Mouse (Mus musculus): ENCODE data around the gene Fbxw10.

The Fbxw10 gene

DNA sequence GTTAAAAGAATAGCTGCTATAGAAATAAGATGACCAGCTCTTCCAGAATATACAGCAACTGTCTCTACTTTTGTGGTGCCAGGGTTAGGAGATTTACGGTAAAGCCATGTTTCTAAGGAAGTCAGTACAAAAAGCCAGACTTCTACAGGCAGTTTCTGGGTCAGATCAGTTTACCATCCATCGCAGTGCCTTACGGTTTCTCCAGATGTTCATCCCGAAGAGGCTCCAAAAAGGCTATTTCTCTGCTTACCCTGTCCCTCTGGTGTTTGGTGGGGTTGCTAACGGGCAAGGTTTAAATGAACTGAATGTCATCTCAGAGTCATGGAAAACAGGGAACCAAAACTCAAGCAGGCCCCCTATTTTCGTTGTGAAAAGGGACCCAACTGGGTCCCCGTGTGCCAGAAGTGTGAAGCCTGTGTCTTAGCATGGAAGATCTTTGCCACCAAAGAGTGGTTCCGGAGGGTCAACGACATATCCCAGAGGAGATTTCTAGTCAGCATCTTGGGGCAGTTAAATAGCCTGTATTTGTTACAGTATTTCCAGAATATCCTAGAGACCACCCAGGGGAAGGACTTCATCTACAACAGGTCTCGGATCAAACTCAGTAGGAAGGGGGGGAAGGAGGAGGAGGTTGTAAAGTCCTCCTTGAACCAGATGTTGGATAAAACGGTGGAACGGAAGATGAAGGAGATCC, at the start of gene Fbxw10:
Gene Fbxw10 (plus strand): TSS at position 109 of the 694 bp plus-strand sequence.
- peak in 1 of 2 experiments; percentile 63 for DNase-seq (ENCODE audit: inconsistent age in 2 of 2, low spot score in 1 of 2)

DNA sequence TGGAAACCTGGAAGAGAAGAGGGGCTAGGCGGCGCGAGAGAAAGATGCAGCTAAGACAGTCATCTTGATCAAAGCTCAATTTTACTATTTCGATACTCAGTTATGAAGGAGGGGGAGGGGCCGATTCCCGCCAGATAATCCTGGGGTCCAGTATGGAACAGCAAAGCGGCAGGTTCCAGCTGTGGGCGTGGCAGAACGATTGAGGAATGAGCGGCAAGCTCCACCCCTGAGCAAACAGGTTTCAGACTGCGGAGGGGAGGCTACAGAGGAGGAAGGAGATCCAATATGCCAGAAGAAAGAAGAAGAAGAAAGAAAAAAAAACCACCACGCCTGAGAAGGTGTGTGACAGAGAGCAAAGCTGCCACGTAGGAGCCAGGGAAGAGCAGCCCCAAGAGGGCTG, 42.8 kb upstream of the Fbxw10 start:
- no peak for DNase-seq (ENCODE audit: inconsistent age in 2 of 2, low spot score in 1 of 2)

DNA sequence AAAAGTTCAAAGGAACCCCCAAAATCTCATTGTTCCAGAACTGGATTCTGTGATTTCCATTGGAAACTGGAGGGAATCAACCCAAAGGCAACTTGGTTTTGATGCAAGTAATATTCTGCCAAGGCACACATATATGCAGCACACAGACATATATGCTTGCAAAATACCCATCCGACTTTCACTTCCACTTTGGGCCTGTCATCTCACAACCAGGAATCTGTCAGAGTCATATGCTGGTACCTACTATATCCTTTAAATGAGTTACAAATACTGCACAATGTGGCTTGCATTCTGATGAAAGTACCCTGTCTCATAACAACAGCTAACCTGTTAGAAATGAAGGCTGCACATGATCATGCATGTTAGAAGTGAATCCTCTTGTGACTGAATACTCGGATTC, 38.9 kb upstream of the Fbxw10 start:
- no peak for DNase-seq (ENCODE audit: inconsistent age in 2 of 2, low spot score in 1 of 2)

DNA sequence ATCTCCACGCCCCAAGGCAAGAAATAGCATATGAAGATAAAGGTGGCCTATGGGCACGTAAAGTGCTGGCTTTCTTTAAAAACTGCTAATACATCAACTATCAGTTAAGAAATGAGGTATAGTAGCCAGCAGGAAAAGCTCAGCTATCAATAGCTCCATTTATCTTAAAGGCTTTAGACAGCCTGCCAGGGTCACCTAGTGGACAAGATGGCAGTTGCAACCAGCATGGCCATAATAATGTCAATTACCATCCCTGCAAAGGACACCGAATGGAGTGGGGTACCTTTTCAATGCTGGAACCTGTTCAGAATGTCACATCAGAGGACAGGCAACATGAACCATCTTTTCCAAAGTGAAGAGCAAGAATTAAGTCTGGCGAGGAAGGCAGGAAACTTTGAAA, 37.7 kb upstream of the Fbxw10 start:
- peak in 1 of 2 experiments; percentile 38 for DNase-seq (ENCODE audit: inconsistent age in 2 of 2, low spot score in 1 of 2)

DNA sequence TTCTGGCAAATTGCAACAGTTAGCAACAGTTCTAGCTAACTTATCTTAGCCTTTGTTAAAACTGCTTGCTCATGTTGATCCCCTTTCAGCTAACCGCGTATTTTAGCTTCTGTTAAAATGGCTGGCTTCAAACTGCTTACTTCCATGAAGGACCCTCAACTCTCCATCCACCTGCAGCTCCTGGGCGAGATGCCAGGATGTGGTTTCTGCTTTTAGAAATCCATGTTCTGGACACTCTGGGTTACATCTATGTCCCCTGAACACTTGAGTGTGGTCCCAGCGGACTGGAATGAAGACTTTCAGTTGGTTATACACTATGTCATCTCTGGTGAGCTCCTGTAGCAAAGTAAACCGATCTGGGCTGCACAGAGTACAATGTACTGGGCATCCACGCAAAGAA, 34.6 kb upstream of the Fbxw10 start:
- DNase-seq (ENCODE audit: inconsistent age in 2 of 2, low spot score in 1 of 2), result no peak

DNA sequence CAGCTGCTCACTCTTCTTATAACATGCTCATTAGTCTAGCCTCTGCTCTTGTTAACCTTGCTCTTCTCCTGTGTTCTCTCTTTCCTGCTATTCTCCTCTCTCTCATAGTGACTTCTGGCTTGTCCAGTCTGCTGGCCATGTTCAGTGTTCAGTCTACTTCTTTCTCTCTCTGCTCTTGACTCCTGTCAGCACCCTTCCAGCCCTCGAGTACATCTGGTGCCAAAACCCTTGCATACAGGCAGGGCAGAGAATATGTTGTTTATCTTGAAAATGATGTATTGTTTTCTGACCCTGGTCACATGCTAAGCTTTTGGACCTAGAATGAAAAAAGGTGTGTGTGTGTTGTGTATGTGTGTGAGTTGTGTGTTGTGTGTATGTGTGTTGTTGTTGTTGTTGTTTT, 33.4 kb upstream of the Fbxw10 start:
- no peak for DNase-seq (ENCODE audit: inconsistent age in 2 of 2, low spot score in 1 of 2)

DNA sequence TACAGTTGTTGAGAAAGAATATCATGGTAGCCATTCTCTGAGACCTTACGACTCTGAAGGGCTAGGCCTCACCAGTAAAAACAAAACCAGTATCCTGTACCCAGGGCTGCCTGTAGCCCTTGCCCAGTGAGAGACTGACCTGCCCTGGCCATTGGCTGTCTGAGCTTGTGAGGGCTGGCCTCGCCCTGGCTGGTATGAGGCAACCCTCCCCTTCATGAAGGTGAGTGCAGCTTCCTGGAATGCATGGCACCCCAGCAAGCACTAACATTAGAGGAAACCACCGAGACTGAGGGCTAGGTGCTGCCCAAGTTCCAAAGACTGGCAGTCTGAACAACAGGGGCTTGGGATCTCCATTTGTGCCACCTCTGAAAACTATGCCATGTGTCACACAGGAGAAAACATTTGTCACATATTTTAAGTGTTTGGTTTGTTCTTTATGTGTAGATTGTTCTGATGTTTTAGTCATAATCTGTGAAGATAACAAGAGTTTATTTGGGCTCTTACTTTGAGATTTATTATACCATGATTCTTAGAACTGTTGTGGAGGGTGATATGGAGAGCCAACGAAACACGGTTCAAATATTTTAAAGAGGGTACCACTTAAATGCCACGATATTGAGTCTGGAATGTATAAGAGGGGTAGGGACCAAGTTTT, 32.8 kb upstream of the Fbxw10 start:
- no peak for DNase-seq (ENCODE audit: inconsistent age in 2 of 2, low spot score in 1 of 2)

DNA sequence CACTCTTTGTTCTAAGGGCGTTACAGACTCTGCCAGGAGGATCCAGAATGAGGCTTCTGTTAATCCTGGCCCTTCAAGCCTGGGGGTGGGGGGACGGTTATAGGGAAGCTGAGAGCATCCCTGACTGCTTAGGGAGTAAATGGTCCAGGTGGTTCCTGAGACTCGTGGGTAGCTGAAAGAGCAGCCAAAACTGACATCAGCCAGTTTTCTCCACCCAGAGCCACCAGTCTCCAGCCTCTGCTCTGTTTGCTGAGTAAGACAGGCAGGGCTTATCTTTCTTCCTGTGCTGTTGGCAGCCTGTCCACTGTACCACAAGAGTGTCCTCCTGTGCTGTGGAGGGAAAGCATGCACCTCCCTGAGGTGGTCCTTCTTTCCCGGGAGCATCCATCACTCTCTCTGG, 32.2 kb upstream of the Fbxw10 start:
- DNase-seq (ENCODE audit: inconsistent age in 2 of 2, low spot score in 1 of 2), result no peak

DNA sequence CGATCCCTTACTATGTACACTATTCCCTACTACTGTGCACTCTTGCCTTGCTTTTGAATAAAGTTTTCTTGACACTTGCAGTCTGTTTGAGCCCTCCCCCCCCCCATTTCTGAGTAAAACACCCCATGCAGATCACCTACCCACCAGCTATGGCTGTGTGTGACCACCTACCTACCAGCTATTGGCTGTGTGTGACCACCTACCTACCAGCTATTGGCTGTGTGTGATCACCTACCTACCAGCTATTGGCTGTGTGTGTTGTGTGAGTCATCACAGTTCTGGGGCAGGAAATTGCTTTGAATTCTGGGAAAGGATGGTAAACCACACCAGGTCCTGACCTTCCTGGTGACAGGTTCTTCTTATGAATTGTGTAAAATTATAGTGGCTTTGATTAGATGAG, 31.4 kb upstream of the Fbxw10 start:
- no peak for DNase-seq (ENCODE audit: inconsistent age in 2 of 2, low spot score in 1 of 2)

DNA sequence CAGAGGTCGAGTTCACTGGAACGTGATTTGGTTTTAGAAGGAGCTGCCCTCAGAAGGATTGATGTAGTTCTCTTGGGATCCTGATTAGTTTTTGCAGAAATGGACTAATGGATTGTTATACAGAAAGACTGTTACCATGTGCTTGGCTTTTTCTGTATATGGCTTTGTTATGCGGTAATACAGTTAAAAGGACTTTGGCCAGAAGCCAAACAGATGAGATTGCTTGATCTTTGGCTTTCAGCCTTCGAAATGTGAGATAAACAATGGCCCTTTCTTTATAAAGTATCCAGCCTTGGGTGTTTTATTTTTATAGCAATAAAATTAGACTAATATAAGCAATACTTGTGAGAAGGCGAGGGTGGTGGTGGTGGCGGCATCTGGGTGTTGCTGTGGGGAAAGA, 30.3 kb upstream of the Fbxw10 start:
- no peak for DNase-seq (ENCODE audit: inconsistent age in 2 of 2, low spot score in 1 of 2)

DNA sequence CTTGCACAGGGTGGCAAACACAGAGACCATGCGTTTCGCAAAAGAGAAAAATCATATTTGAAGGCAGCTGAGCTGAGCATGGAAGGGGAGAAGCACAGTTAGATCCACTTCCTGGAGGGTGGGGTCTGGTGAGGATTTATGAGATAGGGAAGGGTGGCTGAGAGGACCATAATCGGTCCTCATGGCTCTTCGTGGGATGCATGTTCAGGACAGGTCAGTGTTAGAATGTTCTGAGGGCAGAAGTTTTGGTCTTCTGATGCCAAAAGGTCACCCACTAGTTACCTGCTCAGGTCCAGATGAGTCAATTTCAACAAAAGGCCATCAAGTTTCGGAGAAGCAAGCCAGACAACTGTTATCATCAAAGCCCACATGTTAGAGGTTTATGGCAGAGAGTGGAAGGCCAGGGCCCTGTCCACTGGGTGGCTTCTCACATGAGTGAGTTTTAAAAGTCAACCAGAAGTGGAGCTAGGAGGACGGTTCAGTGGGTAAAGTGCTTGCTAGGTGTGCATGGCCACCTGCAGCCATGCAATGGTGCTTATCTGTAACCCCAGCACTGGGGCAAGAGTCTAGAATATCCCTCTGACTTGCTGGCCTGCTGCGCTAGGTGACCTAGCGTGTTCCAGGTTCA, 27.7 kb upstream of the Fbxw10 start:
- DNase-seq (ENCODE audit: inconsistent age in 2 of 2, low spot score in 1 of 2), result no peak

DNA sequence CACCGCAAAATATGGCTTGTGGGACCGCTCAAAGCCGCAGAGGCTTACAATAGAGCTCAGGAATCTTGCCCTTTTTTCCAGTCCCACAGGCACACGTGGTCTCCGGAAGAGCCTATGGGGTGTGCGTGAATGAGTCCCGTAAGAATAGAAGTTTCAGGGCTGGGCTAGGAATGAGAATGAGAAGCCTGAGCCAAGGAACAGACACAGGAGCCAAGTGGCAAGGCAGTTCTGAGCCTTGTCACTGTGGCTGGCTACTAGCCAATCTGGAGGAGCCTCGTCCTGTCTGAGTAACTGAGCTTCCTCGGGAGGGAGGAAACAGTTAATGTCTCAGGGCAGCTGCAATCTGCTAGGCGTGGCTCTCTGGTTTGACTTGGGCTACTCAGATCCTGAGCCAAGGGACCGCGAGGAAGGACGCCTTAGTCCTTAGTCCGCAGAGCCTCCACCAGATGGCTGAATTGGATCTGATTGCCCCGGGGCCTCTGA, 26.8 kb upstream of the Fbxw10 start, which contains the start of gene Trim16:
Gene Trim16 (plus strand): TSS at position 173 of the 483 bp plus-strand sequence.
- peak; percentile 64 to 89 for DNase-seq (ENCODE audit: inconsistent age in 2 of 2, low spot score in 1 of 2)

DNA sequence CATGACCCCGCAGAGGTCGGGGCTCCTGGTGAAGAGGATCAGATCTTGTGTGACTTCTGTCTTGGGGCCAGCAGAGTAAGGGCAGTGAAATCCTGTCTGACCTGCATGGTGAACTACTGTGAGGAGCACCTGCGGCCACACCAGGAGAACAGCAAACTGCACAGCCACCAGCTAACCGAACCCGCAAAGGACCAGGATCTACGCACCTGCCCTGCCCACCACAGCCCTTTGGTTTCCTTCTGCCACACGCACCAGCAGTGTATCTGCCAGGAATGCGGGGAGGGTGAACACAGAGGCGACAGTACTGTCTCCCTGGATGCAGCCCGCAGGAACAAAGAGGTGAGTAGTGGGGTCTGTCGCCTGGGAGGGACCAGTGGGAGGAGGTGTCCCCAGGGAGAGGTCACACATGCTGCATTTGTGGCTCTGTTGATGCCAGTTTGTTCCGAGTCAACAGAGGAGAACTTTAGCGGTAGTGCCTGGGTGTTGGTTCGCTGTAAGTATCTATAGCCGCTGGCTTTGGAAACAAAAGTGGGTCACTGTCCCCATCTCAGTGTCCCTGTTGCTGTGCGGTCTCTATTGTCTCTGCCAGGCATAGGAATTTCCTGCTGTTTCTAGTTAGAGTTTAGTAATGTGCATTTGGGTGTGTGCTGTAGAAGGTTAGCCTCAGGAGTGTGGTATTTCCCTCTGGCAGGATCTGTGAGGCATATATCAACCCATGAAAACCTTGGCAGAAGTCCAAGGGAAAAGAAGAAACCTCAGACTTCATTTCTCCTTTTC, 26.0 kb upstream of the Fbxw10 start:
- peak; percentile 21 to 76 for DNase-seq (ENCODE audit: inconsistent age in 2 of 2, low spot score in 1 of 2)

DNA sequence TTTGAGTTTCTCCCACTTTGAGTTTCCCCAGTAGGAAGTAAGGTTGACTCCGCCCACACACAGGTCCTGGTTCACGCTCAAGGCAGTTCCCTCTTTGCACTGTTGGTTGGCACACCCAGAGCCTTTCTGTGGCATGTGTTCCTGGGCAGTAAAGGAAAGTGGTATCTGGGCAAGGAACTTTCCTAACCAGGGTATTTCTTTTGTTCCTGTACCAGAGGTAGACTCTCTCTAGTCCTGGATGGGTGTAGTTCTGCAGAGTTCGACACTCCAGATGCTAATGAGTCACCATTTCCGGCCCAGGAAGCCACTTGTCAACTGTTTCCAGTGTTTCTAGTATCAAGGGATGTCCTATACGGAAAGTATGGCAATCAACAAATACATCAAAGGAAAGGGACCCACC, 25.0 kb upstream of the Fbxw10 start:
- DNase-seq (ENCODE audit: inconsistent age in 2 of 2, low spot score in 1 of 2), result peak; percentile 26 to 61

DNA sequence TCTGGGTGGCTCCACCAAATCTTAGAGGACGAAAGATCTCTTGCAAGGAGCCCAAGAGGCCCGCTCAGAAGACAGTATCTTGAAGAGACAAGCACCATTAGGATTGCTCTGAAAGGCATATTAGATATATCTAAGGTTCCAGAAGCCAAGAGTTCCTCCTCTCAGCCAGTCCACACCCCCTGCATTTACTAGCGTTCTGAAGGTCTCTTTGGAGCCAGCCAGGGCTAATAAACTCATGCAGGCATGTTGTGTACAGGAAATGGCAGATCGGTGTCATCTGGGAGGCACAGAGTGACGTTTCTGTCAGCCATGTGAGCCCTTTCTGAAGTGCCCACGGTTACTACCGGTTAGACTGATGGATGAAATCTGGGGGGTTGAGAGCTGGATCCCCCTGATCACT, 22.7 kb upstream of the Fbxw10 start:
- DNase-seq (ENCODE audit: inconsistent age in 2 of 2, low spot score in 1 of 2), result no peak

DNA sequence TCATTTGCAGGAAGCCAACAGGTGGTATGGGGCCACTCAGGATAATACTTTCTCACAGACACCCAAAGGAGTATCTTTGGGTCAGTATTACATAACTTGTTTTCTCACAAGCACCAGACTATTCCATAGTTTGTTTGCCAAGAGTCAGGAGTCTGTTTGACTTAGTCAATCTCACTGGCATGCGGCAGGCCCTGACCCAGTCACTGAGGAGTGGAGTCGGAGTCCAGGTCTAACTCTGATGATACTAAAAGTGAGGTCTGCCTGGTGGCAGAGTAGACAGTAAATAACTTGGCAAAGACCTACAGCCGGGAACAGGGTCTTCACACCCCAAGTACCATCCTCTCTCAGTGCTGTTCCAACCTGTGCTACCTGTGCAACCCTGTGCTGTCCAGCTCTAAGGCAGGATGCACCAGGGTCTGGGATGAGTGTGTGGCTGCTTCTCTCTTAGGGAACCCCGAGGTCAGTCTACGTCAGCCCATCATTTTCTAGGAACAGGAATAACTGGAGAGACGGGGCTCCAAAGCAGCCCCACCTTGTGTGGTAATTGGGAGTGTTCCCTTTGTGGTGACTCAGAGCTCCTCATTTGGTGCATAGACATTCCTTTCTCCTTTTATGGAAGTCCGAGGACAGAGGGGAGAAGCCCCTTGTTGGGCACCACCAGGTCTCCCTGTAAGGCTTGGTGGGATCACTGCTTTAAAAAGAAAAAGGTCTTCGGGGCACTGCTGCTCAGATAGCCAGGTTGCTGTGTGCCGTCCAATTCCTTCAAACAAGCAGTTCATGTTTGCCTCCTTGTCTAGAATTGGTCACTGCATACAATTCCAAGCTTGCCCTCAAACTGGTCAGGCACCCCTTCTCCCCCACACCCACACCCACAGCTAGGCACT, 21.4 kb upstream of the Fbxw10 start:
- DNase-seq (ENCODE audit: inconsistent age in 2 of 2, low spot score in 1 of 2), result peak in 1 of 2 experiments; percentile 35

DNA sequence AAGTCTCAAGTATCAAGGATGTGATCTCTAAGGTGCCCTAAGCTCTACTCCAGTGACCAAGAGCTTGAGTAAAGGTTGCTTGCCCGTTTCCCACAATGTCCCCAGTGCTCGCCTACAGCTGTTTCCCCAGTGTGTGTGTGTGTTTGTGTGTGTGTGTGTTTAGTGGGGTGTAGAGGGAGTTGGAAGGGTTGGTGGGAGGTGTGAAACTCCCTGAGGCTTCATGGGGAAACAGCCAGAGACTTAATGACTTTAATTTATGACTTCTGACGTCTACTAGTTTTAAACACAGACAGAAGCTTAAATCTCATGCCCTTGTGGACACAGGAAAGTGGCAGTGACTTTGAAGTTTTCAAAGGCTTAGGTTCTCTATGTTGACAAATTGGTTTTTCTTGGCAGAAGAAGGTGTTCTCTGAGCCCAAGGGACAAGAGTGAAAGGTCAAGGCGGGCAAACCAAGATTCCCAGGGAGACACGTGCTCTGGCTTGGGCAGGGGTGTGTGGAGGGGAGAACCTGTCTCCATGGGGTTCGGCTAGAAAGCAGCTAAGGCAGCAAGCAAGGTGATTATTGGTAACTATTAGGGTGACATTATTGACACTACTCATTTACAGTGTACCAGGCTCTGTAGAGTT, 20.6 kb upstream of the Fbxw10 start:
- DNase-seq (ENCODE audit: inconsistent age in 2 of 2, low spot score in 1 of 2), result peak; percentile 66 to 86

DNA sequence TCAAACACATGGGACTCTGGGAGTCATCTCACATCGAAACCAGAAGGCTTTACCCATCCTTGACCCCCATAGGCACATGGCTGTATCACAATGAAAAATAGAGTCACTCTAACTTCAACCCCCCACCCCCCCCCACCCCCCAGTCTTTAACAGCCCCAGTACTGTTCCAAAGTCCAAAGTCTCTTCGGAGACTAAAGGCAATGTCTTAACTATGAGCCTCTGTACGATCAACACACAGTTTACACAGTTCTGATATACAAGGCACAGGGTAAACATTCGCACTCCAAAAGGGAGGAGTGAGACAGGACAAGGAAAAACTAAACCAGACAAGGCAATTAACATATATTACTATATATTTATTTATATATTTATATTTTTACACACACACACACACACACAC, 19.7 kb upstream of the Fbxw10 start:
- no peak for DNase-seq (ENCODE audit: inconsistent age in 2 of 2, low spot score in 1 of 2)

DNA sequence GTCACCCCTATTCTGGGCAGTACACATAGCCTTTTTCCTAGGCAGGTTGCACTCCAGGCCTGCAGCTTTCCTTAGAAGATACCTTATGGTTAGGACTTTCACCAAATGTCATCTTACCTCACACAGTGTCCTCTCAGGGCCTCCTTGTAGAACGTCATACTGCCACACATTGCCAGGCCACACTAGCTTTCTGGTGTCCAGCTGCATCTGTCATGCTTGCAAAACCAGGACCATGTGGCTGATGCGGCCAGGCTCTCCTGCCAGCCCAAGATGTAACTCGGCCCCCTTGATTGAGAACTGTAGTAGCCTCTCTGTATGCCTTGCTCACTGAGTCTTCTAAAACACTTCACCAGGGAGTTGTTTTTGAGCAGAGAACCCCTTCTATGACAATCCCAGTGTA, 19.0 kb upstream of the Fbxw10 start:
- peak in 1 of 2 experiments; percentile 31 for DNase-seq (ENCODE audit: inconsistent age in 2 of 2, low spot score in 1 of 2)

DNA sequence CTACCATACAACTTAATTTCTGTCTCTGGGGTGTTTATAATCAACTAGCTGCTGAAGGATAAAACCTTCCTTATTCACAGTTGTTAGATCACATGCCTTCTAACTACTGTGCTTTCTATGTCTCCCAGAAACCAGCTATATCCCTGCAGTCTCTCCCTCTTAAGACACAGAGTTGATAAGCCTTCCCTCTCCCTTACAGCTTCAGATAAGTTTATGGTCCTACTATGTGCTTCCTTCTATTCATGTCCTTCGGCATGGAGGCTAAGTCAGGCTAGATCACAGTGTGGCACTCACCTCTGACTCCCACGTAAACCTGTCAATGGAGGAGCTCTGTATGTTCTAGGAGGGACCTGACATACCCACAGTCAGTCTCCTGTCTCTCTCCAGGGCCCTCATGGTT, 16.5 kb upstream of the Fbxw10 start:
- DNase-seq (ENCODE audit: inconsistent age in 2 of 2, low spot score in 1 of 2), result no peak
